Mouse (Mus musculus) ES-E14 (cell line): Measurements from ENCODE around the gene Il4i1.

Source experiments
- CHD2 ChIP-seq: IDR thresholded peaks from 2 replicates; pipeline ENCODE4 v1.6.1; 2014; ENCODE audit warnings: mild to moderate bottlenecking, low read depth, low read length, inconsistent platforms
- MAFK ChIP-seq: IDR thresholded peaks from 2 replicates; pipeline ENCODE4 v1.6.1; 2014; ENCODE audit warnings: mild to moderate bottlenecking, low read depth, low read length, inconsistent platforms; ENCODE audit not compliant: insufficient read depth
- ZNF384 ChIP-seq: IDR thresholded peaks from 2 replicates; pipeline ENCODE4 v1.6.1; 2012; ENCODE audit warnings: low read depth, low read length, inconsistent platforms

DNA sequence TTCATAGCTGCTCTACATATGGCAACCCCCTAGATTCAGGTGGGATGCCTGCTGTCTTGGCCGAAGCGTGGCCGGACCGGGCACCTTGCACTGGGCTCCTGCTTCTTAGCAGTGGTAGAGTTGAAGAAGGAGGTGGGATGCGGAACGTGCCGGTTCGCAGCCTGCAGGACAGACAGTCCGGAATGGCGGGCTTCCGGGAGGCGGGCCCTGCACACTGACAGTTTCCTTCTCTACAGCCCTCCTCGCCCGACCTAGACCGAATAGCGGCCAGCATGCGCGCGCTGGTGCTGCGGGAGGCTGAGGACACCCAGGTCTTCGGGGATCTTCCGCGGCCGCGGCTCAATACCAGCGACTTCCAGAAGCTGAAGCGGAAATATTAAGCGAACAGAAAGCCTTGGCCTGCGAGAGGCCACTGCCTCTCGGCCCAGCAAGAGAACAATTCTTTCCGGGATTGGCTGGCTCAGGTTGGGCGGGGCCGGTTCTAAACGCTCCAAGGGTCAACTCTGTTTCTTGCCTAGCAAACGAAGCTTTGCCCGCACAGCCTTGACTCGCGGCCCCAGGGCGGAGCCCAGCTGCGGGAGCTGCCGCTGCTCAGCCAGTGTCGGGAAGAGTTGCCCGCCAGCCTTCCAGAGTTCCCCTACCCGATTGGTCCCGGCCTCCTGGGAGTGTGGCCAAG, 38.3 kb downstream of the Il4i1 start:
- TF ChIP-seq ZNF384 (no peak), MAFK (no peak), CHD2 (no peak)
